Mouse (Mus musculus): ENCODE measurements around the gene Ntsr2. TPM values are rescaled to one million over a fixed set of nuclear protein-coding genes. Genes with fewer than 3 reads are reported as not detected.
"Not testable (repeated sequence)": the region's sequence is repeated elsewhere in the genome, so short reads cannot be mapped to it uniquely, and the experiment has no call there.

The Ntsr2 gene
- polyA plus RNA-seq, 1 experiment from 2014 or later, result 0.10 TPM

DNA sequence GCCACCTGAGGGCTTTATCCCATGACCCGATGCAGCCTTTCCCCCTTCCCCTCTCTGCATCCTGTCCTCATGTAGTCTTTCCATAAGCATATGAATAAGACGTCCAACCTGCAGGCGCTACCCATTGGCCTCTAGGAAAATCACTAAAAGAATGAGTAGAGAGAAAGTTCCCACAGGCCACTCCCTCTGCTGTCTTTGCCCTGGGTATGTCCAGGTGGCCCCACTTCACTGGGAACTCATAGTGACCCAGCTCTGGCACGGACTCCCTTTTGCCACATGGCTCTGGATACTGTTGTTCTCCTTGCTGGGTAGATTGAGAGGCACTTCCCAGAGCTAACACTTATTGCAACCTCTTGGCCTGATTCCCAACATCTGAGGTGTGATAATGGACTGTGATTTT, 2.4 kb downstream of the Ntsr2 start:
- 75% methylated on average over 4 of the region's 4 CpGs for WGBS
- no peaks in the 10 kb centered on the region for H3K9me3 ChIP-seq
- H3K36me3 ChIP-seq, result no peaks in the 10 kb centered on the region
- H3K9ac ChIP-seq, result no peak overlapping the region
- H3K4me2 ChIP-seq (replicated peaks), result no peak overlapping the region
- no peak overlapping the region for H3K27ac ChIP-seq
- H3K27me3 ChIP-seq, result peaks cover 41% of the 10 kb centered on the region
- H3K4me3 ChIP-seq, result no peak overlapping the region
- H3K4me1 ChIP-seq, result peaks cover 8% of the 10 kb centered on the region; the same call in 1 of the 2 replicates
- ATAC-seq (ENCODE audit: insufficient number of reproducible peaks, insufficient read depth, low FRiP score, low TSS enrichment), result no peak

DNA sequence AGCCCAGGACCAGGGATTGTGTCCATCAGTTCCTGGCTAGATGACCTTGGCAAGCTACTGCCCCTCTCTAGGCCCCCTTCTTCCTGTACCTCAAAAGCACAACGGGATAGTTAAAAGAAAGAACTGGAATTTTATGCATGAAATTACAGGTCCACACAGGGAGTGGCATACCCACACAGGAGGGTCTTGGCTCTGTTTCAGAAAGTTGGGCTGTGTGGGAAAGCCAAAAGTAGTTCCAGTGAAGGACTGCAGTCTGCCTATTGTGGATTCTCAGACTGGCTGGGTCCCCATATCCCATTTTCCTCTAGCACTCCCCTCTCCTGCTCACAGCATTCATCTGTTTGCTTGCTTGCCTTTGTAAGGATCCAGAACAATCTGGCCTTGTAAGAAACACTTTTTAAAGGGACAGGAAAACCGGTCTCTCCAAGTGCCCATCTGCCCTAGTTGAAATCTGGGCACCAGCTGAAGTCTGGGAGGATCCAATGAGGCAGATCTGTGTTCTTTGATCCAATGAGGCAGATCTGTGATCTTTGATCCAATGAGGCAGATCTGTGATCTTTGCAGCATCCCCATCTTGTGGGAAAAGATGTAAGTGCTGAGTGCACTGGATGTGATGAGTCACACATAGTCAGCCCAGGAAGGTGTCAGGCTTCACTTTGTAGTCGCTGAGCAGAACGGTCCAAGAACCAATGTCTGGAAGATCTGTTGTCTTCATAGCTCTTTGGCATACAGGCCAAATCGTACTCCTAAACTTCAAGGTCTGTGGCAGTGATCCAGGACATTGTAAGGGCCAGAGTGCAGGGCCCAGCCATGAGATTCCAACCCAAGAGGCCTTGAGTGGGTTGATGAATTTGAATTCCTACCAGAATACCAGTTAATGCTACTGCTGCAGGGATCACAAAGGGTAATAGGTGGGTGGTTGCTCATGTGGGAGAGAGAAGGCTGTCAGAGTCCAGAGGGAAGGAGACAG, 4.0 kb downstream of the Ntsr2 start:
- peaks cover 8% of the 10 kb centered on the region; the same call in 1 of the 2 replicates for H3K4me1 ChIP-seq
- peaks cover 40% of the 10 kb centered on the region for H3K27me3 ChIP-seq
- no peak overlapping the region for H3K4me3 ChIP-seq
- no peak overlapping the region for H3K4me2 ChIP-seq (replicated peaks)
- no peak overlapping the region for H3K27ac ChIP-seq
- no peak overlapping the region for H3K9ac ChIP-seq
- H3K9me3 ChIP-seq, result no peaks in the 10 kb centered on the region
- WGBS, result 83% methylated on average over 5 of the region's 5 CpGs
- no peak for ATAC-seq (ENCODE audit: insufficient number of reproducible peaks, insufficient read depth, low FRiP score, low TSS enrichment)
- H3K36me3 ChIP-seq, result no peaks in the 10 kb centered on the region

DNA sequence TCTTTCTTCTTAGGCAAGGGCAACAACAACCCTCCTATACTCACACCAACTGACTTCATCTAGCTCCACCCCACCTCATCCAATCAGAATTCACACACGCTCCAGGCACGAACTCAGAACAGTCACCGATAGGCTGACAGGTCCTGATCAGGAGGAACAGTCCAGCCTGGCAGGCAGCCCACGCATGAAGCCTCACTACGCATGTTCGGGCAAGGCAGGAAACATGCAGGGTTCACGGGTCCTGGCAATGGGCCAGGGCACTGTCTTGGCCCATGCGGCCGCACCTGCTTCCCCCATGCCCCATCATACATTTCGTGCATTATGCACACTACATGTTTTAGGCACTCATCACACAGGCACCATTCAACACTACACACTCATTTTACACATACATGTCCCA, 8.3 kb downstream of the Ntsr2 start:
- no peak overlapping the region for H3K9ac ChIP-seq
- 89% methylated on average over 10 of the region's 10 CpGs for WGBS
- ATAC-seq (ENCODE audit: insufficient number of reproducible peaks, insufficient read depth, low FRiP score, low TSS enrichment), result no peak
- H3K27me3 ChIP-seq, result 0 out of 2 replicates have a peak, but pooled peaks cover 3% of the 10 kb centered on the region
- H3K4me1 ChIP-seq, result no peaks in the 10 kb centered on the region
- H3K27ac ChIP-seq, result no peak overlapping the region
- no peaks in the 10 kb centered on the region for H3K36me3 ChIP-seq
- no peak overlapping the region for H3K4me3 ChIP-seq
- no peaks in the 10 kb centered on the region for H3K9me3 ChIP-seq
- H3K4me2 ChIP-seq (replicated peaks), result no peak overlapping the region

DNA sequence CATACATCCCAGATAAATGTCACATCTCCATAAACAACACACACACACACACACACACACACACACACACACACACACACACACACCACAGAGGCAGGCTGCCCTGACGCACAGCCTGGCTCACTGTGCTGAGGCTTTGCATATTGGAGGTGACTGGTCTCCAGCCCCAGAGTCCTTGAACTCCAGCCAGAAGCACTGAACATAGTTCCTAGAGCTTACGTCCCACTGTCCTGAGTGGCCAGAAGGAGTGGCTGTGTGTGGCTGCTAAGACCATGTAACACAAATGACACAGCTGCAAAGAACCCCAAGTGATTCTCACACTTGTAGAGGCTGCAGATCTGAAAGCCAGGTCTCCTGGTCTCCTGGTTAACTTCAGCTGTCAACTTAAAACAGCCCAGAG, 8.8 kb downstream of the Ntsr2 start:
- H3K36me3 ChIP-seq, result no peaks in the 10 kb centered on the region
- WGBS, result 80% methylated on average over 2 of the region's 2 CpGs
- no peaks in the 10 kb centered on the region for H3K9me3 ChIP-seq
- H3K27me3 ChIP-seq, result no peaks in the 10 kb centered on the region
- ATAC-seq (ENCODE audit: insufficient number of reproducible peaks, insufficient read depth, low FRiP score, low TSS enrichment), result no peak
- H3K4me2 ChIP-seq (replicated peaks), result no peak overlapping the region
- no peaks in the 10 kb centered on the region for H3K4me1 ChIP-seq
- H3K4me3 ChIP-seq, result no peak overlapping the region
- H3K9ac ChIP-seq, result no peak overlapping the region
- H3K27ac ChIP-seq, result no peak overlapping the region

DNA sequence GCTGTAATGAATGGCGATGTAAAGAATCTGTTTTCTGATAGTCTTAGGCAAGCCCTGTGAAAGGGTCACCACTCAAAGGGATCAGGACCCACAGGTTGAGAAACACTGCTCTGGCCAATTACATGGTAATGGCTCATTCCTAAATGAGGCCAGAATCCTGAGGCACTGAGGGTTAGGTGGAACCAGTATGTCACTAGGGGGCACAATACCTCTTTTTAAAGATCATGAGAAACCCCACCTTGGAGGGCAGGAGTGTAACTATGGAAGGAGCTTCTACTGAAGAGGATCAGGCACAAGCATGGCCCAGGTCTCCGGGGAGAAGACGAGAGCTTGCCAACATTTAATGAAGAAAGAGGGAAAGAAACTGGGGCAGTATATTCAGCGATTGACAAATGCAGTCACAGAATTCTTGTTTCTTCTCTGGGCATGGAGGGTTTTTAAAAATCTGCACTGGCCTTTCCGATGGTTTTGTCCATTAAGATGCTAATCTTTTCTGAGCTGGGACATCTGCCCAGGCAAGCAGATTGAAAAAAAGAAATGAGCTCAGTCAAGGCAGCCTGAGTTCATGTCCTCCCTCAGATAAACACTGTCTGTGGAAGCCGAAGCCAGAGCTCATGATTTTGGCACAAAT, 9.9 kb downstream of the Ntsr2 start:
- no peaks in the 10 kb centered on the region for H3K4me1 ChIP-seq
- H3K4me3 ChIP-seq, result no peak overlapping the region
- H3K9ac ChIP-seq, result no peak overlapping the region
- WGBS, result 75% methylated on average over 6 of the region's 6 CpGs
- no peaks in the 10 kb centered on the region for H3K9me3 ChIP-seq
- H3K36me3 ChIP-seq, result no peaks in the 10 kb centered on the region
- no peaks in the 10 kb centered on the region for H3K27me3 ChIP-seq
- ATAC-seq (ENCODE audit: insufficient number of reproducible peaks, insufficient read depth, low FRiP score, low TSS enrichment), result no peak
- H3K27ac ChIP-seq, result no peak overlapping the region
- H3K4me2 ChIP-seq (replicated peaks), result no peak overlapping the region

DNA sequence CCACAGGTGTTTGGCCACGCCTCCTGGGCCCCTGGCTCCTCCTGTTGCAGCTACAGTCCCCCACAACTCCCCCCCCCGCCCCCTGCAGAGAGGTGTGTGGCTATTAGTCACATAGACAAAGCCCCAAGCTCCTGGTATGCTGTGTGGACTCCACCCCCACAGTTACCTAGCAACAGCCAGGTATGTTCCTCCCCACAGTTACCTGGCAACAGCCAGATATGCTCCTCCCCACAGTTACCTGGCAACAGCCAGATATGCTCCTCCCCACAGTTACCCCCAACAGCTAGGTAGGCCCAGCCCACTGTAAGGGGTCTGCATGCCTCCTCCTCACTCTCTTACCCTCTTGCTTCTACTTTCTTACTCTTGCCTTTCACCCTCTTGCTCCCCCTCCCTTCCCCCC, 11.8 kb downstream of the Ntsr2 start:
- no peaks in the 10 kb centered on the region for H3K36me3 ChIP-seq
- WGBS, result no CpG with 5 or more reads among the region's 2 CpGs
- no peak overlapping the region for H3K4me3 ChIP-seq
- no peak overlapping the region for H3K9ac ChIP-seq
- H3K4me2 ChIP-seq (replicated peaks), result no peak overlapping the region
- no peak for ATAC-seq (ENCODE audit: insufficient number of reproducible peaks, insufficient read depth, low FRiP score, low TSS enrichment)
- H3K27me3 ChIP-seq, result no peaks in the 10 kb centered on the region
- no peaks in the 10 kb centered on the region for H3K9me3 ChIP-seq
- 0 out of 2 replicates have a peak, but pooled peaks cover 7% of the 10 kb centered on the region for H3K4me1 ChIP-seq
- H3K27ac ChIP-seq, result no peak overlapping the region

DNA sequence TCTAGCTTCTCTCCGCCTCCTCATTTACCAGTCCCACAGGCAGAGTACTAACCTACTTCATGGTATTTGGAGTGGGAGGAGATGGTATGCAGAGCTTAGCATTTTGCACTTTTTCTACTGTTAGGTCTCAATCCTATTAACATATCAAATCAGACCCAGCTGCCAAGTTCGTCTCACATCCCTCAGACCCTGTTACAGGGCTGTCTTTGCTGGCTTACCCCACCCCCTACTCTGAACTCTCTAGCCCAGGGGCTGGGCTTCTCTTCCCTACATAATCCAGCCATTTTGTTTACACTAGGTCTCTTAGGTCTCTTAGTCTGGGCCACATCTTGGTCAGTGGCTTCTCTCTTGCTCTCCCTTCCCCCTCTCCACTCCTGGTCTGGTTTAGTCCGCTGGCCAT, 16.0 kb downstream of the Ntsr2 start:
- Histone ChIP-seq H3K4me1 (0 out of 2 replicates have a peak, but pooled peaks cover 7% of the 10 kb centered on the region), H3K9me3 (no peaks in the 10 kb centered on the region), H3K27me3 (no peaks in the 10 kb centered on the region), H3K9ac (no peak overlapping the region), H3K4me2 (replicated peaks) (no peak overlapping the region), H3K36me3 (0 out of 2 replicates have a peak, but pooled peaks cover 6% of the 10 kb centered on the region), H3K4me3 (no peak overlapping the region), H3K27ac (no peak overlapping the region)
- WGBS, result 57% methylated on average over 3 of the region's 3 CpGs
- peak; percentile 39; the same call in 1 of the 2 replicates for ATAC-seq (ENCODE audit: insufficient number of reproducible peaks, insufficient read depth, low FRiP score, low TSS enrichment)

DNA sequence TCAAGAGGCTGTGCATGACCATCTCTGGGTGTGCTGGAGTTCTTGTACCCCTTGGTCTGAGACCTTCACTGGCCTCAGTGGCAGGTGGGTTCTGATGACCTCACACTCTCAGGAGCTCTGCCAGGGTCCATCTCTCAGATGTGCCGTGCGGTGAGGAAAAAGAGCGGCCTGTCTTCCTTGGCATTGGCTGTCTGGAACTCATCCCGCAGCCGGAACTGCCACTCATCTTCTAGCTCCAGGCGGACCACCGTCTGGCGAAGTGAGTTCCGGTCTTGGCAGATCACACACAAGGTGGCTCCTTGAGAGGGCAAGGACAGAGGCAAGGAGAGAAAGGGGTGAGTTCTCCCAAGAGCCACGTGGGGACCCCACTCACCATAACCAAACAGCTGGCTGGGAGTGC, 19.1 kb downstream of the Ntsr2 start:
- no peak for ATAC-seq (ENCODE audit: insufficient number of reproducible peaks, insufficient read depth, low FRiP score, low TSS enrichment)
- Histone ChIP-seq H3K27ac (no peak overlapping the region), H3K36me3 (peaks cover 9% of the 10 kb centered on the region; the same call in 1 of the 2 replicates), H3K4me3 (no peak overlapping the region), H3K27me3 (no peaks in the 10 kb centered on the region), H3K4me2 (replicated peaks) (no peak overlapping the region), H3K9me3 (no peaks in the 10 kb centered on the region), H3K9ac (no peak overlapping the region), H3K4me1 (0 out of 2 replicates have a peak, but pooled peaks cover 7% of the 10 kb centered on the region)
- 94% methylated on average over 10 of the region's 10 CpGs for WGBS

DNA sequence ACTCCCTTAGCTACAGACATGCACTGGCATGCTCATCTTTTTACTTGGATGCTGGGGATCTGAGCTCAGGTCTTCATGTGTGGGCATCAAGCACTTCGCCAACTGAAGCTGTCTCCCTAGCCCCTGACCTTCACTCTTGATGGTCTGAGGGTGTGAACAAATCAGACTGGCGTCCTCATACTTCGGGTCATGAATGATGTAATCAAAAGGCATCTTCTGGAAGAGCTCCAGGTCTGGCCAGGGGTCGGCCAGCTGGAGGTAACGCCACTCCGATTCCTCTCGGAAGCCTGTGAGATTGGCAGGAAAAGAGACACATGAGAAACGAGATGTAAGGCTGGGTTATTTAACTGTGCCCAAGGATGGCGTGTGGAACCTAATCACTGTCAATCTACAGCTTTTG, 37.4 kb downstream of the Ntsr2 start:
- no peak for ATAC-seq (ENCODE audit: insufficient number of reproducible peaks, insufficient read depth, low FRiP score, low TSS enrichment)
- Histone ChIP-seq H3K4me1 (no peaks in the 10 kb centered on the region), H3K4me2 (replicated peaks) (no peak overlapping the region), H3K9ac (no peak overlapping the region), H3K9me3 (no peaks in the 10 kb centered on the region), H3K36me3 (peaks cover 11% of the 10 kb centered on the region; the same call in 1 of the 2 replicates), H3K27ac (no peak overlapping the region), H3K27me3 (no peaks in the 10 kb centered on the region), H3K4me3 (no peak overlapping the region)
- 92% methylated on average over 9 of the region's 9 CpGs for WGBS

DNA sequence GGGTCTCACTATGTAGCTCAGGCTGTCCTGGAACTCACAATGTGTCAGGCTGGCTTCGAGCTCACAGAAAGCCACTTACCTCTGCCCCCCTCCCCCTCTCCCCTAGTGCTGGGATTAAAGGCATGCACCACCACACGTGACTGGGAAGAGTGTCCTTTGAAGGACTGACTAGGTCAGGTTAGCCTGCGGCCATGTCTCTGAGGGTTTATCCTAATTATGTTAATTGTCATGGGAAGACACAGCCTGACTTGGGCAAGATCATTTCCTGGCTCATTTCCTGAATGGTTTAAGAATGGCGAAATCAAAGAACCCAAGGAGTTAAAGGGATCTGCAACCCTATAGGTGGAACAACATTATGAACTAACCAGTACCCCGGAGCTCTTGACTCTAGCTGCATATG, 41.6 kb downstream of the Ntsr2 start:
- no peak for ATAC-seq (ENCODE audit: insufficient number of reproducible peaks, insufficient read depth, low FRiP score, low TSS enrichment)
- H3K4me1 ChIP-seq, result no peaks in the 10 kb centered on the region
- H3K27ac ChIP-seq, result no peak overlapping the region
- H3K4me2 ChIP-seq (replicated peaks), result no peak overlapping the region
- H3K27me3 ChIP-seq, result no peaks in the 10 kb centered on the region
- 0 out of 2 replicates have a peak, but pooled peaks cover 10% of the 10 kb centered on the region for H3K36me3 ChIP-seq
- 38% methylated on average over 5 of the region's 5 CpGs for WGBS
- no peak overlapping the region for H3K4me3 ChIP-seq
- no peaks in the 10 kb centered on the region for H3K9me3 ChIP-seq
- no peak overlapping the region for H3K9ac ChIP-seq

DNA sequence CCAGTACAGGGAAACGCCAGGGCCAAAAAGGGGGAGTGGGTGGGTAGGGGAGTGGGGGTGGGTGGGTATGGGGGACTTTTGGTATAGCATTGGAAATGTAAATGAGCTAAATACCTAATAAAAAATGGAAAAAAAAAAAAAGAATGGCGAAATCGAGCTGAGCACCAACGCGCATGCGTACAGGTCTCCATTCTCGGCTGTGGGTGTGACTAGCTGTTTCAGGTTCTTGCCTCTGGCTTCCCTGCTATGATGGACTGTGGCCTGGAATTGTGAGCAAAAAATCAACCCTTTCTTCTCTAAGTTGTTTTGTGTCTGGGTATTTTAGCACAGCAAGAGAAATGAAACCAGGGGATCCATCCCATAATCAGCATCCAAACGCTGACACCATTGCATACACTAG, 42.1 kb downstream of the Ntsr2 start:
- 94% methylated on average over 7 of the region's 8 CpGs for WGBS
- not testable (repeated sequence) for H3K4me1 ChIP-seq; H3K9ac ChIP-seq; ATAC-seq (ENCODE audit: insufficient number of reproducible peaks, insufficient read depth, low FRiP score, low TSS enrichment); H3K27ac ChIP-seq; H3K9me3 ChIP-seq; H3K27me3 ChIP-seq; H3K4me2 ChIP-seq (replicated peaks); H3K4me3 ChIP-seq
- H3K36me3 ChIP-seq, result peaks cover 13% of the 10 kb centered on the region; the same call in 1 of the 2 replicates

DNA sequence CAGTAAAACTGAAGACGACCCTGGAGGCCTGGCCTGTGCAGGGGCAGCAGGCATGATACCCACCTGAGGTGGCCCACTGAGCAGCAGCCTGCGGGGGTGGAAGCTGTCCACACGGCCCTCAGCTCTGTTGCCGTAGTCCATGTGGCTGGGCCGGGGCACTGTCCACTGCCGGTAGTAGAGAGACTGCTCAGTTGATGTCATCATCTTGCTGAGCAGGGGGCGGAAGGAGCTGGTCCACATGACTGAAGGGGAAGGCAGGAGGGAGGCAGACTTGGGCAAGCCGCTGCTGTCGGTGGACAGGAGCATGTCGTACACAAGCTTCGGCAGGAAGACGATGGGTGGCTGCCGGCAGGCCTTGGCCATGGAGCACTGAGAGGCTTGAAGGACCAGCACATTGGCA, 43.0 kb downstream of the Ntsr2 start:
- no peaks in the 10 kb centered on the region for H3K27me3 ChIP-seq
- H3K9ac ChIP-seq, result no peak overlapping the region
- H3K4me3 ChIP-seq, result no peak overlapping the region
- no peak for ATAC-seq (ENCODE audit: insufficient number of reproducible peaks, insufficient read depth, low FRiP score, low TSS enrichment)
- peaks cover 15% of the 10 kb centered on the region; the same call in 1 of the 2 replicates for H3K36me3 ChIP-seq
- no peaks in the 10 kb centered on the region for H3K9me3 ChIP-seq
- H3K4me1 ChIP-seq, result no peaks in the 10 kb centered on the region
- WGBS, result 90% methylated on average over 13 of the region's 13 CpGs
- no peak overlapping the region for H3K4me2 ChIP-seq (replicated peaks)
- H3K27ac ChIP-seq, result no peak overlapping the region

Measured in embryonic facial prominence, embryonic 12.5 days (tissue).